Comparison of ENCODE assay signal across 8 mouse cellular contexts in the genomic region with DNA sequence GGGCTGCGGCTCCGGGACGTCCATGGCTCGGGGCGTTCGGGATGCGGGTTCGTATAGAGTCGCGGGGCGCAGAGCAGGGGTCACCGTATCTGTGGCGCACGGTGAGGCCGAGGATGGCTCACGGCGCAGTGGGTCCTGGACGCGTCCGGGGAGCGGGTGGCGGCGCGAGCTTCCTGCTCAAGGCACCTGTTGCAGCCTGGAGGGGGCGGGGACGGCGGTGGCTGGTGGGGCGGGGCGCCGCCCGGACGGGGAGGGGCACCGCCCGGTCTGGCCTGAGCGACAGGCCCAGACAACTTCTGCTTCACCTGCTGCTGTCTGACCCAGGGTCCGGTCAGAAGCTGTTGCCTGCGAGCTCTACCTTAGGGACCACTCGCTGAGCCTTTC. TPM values are rescaled to one million over a fixed set of nuclear protein-coding genes. Genes with fewer than 3 reads are reported as not detected.
DNase-seq lines count a peak whose midpoint lies in the region; ATAC-seq and TF ChIP-seq lines count a peak whose summit lies in the region.

No protein-coding gene starts in this region.

- peak overlapping the region; percentile 52 for H3K4me2 ChIP-seq in embryonic facial prominence, embryonic 14.5 days (ENCODE audit: low read depth, low read length)
- H3K4me2 ChIP-seq in hindbrain, embryonic 11.5 days (replicated peaks; ENCODE audit: low read depth, low read length), result peak overlapping the region; percentile 68
- peak overlapping the region; percentile 63 for H3K4me2 ChIP-seq in limb, embryonic 14.5 days (replicated peaks; ENCODE audit: low read depth, low read length, severe bottlenecking)
- peak overlapping the region; percentile 62 for H3K4me2 ChIP-seq in midbrain, embryonic 13.5 days (replicated peaks)

- H3K9ac ChIP-seq in embryonic facial prominence, embryonic 14.5 days (ENCODE audit: low read depth, low read length), result peak overlapping the region; percentile 46
- 0 out of 2 replicates have a peak overlapping the region, but pooled peaks have one; percentile 31 for H3K9ac ChIP-seq in hindbrain, embryonic 11.5 days (ENCODE audit: low read depth, low read length)
- H3K9ac ChIP-seq in limb, embryonic 14.5 days (ENCODE audit: low read depth, low read length, severe bottlenecking), result peak overlapping the region; percentile 31; the same call in 1 of the 2 replicates
- peak overlapping the region; percentile 53 for H3K9ac ChIP-seq in midbrain, embryonic 13.5 days (replicated peaks)

- no peak for TF ChIP-seq POLR2A in limb, embryonic 14.5 days (IDR thresholded peaks at IDR 0.05; ENCODE audit: borderline replicate concordance, extremely low read depth, insufficient read depth, insufficient read length)
- no peak for TF ChIP-seq POLR2A in thymus, adult 2 months (IDR thresholded peaks at IDR 0.05; ENCODE audit: control insufficient read depth, extremely low read depth, insufficient read depth, low read length, poor library complexity)

- peaks cover 35% of the 10 kb centered on the region for H3K27me3 ChIP-seq in embryonic facial prominence, embryonic 14.5 days (replicated peaks; ENCODE audit: control insufficient read depth, insufficient read depth, low read length)
- peaks cover 18% of the 10 kb centered on the region for H3K27me3 ChIP-seq in hindbrain, embryonic 11.5 days (ENCODE audit: control insufficient read depth, insufficient read depth, low read length)
- H3K27me3 ChIP-seq in limb, embryonic 14.5 days (ENCODE audit: control insufficient read depth, insufficient read depth, low read length), result peaks cover 22% of the 10 kb centered on the region
- peaks cover 36% of the 10 kb centered on the region for H3K27me3 ChIP-seq in midbrain, embryonic 13.5 days
- H3K27me3 ChIP-seq in thymus, adult 2 months (ENCODE audit: control insufficient read depth, insufficient read depth, low read length), result no peaks in the 10 kb centered on the region

- H3K9me3 ChIP-seq in embryonic facial prominence, embryonic 14.5 days (ENCODE audit: control insufficient read depth, low read length), result no peaks in the 10 kb centered on the region
- no peaks in the 10 kb centered on the region for H3K9me3 ChIP-seq in hindbrain, embryonic 11.5 days (ENCODE audit: control insufficient read depth, low read length)
- H3K9me3 ChIP-seq in limb, embryonic 14.5 days (ENCODE audit: control insufficient read depth, low read length), result no peaks in the 10 kb centered on the region
- no peaks in the 10 kb centered on the region for H3K9me3 ChIP-seq in midbrain, embryonic 13.5 days

- ATAC-seq in embryonic facial prominence, embryonic 14.5 days (ENCODE audit: low read depth), result peak; percentile 73
- no peak; the same call in 1 of the 2 replicates for ATAC-seq in hindbrain, embryonic 11.5 days (ENCODE audit: low FRiP score)
- 0 out of 2 replicates have a peak, but pooled peaks have one; percentile 32 for ATAC-seq in limb, embryonic 14.5 days (ENCODE audit: low FRiP score, low read depth)
- peak; percentile 54 for ATAC-seq in midbrain, embryonic 13.5 days

- 9% methylated on average over 19 of the region's 38 CpGs for WGBS in embryonic facial prominence, embryonic 14.5 days
- 2% methylated on average over 34 of the region's 38 CpGs for WGBS in hindbrain, embryonic 11.5 days
- WGBS in limb, embryonic 14.5 days, result 0% methylated on average over 16 of the region's 38 CpGs
- WGBS in midbrain, embryonic 13.5 days, result under 1% methylated on average over 33 of the region's 38 CpGs
- WGBS in thymus, adult 2 months, result under 1% methylated on average over 37 of the region's 38 CpGs

- H3K27ac ChIP-seq in embryonic facial prominence, embryonic 14.5 days (replicated peaks; ENCODE audit: low read depth, low read length), result no peak overlapping the region
- H3K27ac ChIP-seq in hindbrain, embryonic 11.5 days (ENCODE audit: low read depth, low read length), result no peak overlapping the region
- H3K27ac ChIP-seq in limb, embryonic 14.5 days (replicated peaks; ENCODE audit: low read depth, low read length), result no peak overlapping the region
- no peak overlapping the region for H3K27ac ChIP-seq in midbrain, embryonic 13.5 days
- peak overlapping the region; percentile 32; the same call in 1 of the 2 replicates for H3K27ac ChIP-seq in thymus, adult 2 months (ENCODE audit: control insufficient read depth, insufficient read depth, low read length)

- H3K4me1 ChIP-seq in embryonic facial prominence, embryonic 14.5 days (ENCODE audit: control insufficient read depth, insufficient read depth, low read length), result peaks cover 18% of the 10 kb centered on the region
- H3K4me1 ChIP-seq in hindbrain, embryonic 11.5 days (replicated peaks; ENCODE audit: control insufficient read depth, insufficient read depth, low read length), result peaks cover 13% of the 10 kb centered on the region
- peaks cover 31% of the 10 kb centered on the region for H3K4me1 ChIP-seq in limb, embryonic 14.5 days (ENCODE audit: control insufficient read depth, insufficient read depth, low read length)
- peaks cover 25% of the 10 kb centered on the region for H3K4me1 ChIP-seq in midbrain, embryonic 13.5 days (replicated peaks)
- H3K4me1 ChIP-seq in thymus, adult 2 months (replicated peaks; ENCODE audit: control insufficient read depth, insufficient read depth, low read length), result peaks cover 35% of the 10 kb centered on the region

- peak overlapping the region; percentile 39 for H3K4me3 ChIP-seq in embryonic facial prominence, embryonic 14.5 days (ENCODE audit: low read depth, low read length)
- peak overlapping the region; percentile 39 for H3K4me3 ChIP-seq in hindbrain, embryonic 11.5 days (ENCODE audit: low read depth, low read length)
- peak overlapping the region; percentile 31 for H3K4me3 ChIP-seq in limb, embryonic 14.5 days (replicated peaks; ENCODE audit: low read length)
- peak overlapping the region; percentile 37 for H3K4me3 ChIP-seq in midbrain, embryonic 13.5 days (replicated peaks)
- H3K4me3 ChIP-seq in thymus, adult 2 months (ENCODE audit: control insufficient read depth, insufficient read depth, low read length), result peak overlapping the region; percentile 81

- TF ChIP-seq CTCF in thymus, adult 2 months (IDR thresholded peaks at IDR 0.05; ENCODE audit: borderline replicate concordance, control insufficient read depth, extremely low read depth, insufficient read depth, low read length, poor library complexity), result no peak

- DNase-seq in kidney, adult 18-20 months, result peak; percentile 74
- DNase-seq in kidney, adult 11 months, result no peak
- DNase-seq in embryonic facial prominence, embryonic 14.5 days (ENCODE audit: low spot score), result no peak
- peak; percentile 48 for DNase-seq in hindbrain, embryonic 11.5 days (ENCODE audit: low spot score)
- no peak for DNase-seq in limb, embryonic 14.5 days (ENCODE audit: low spot score)
- peak; percentile 81 for DNase-seq in thymus, adult 2 months
- DNase-seq in ovary, adult 18-20 months (ENCODE audit: low spot score), result no peak

- no peaks in the 10 kb centered on the region for H3K36me3 ChIP-seq in embryonic facial prominence, embryonic 14.5 days (ENCODE audit: control insufficient read depth, insufficient read depth, low read length)
- no peaks in the 10 kb centered on the region for H3K36me3 ChIP-seq in hindbrain, embryonic 11.5 days (ENCODE audit: control insufficient read depth, insufficient read depth, low read length)
- H3K36me3 ChIP-seq in limb, embryonic 14.5 days (ENCODE audit: control insufficient read depth, insufficient read depth, low read length), result no peaks in the 10 kb centered on the region
- H3K36me3 ChIP-seq in midbrain, embryonic 13.5 days, result no peaks in the 10 kb centered on the region
- H3K36me3 ChIP-seq in thymus, adult 2 months (ENCODE audit: control insufficient read depth, insufficient read depth, low read length), result no peaks in the 10 kb centered on the region

RNA-seq across cellular contexts. Expression of a gene that starts 11.3 kb away (rescaled TPM):
- polyA plus RNA-seq in embryonic facial prominence, embryonic 14.5 days (2014; fragmentation: Nextera tagmentation; extraction: Ambion mirVana), result 5.7 and 5.8 TPM in 2 replicates
- polyA plus RNA-seq in hindbrain, embryonic 11.5 days (2014; fragmentation: Nextera tagmentation; extraction: Ambion mirVana), result 0.25 and 0.82 TPM in 2 replicates
- polyA plus RNA-seq in limb, embryonic 14.5 days (2012; rRNA removed), result 9.4 and 11.4 TPM in 2 replicates
- 8.8 and 9.0 TPM in 2 replicates for polyA plus RNA-seq in limb, embryonic 14.5 days (2014; fragmentation: Nextera tagmentation; extraction: Ambion mirVana)
- 1.7 TPM in 2 replicates for polyA plus RNA-seq in midbrain, embryonic 13.5 days (2015; fragmentation: Nextera tagmentation; extraction: Ambion mirVana)
- 13.3 and 17.4 TPM in 2 replicates for polyA plus RNA-seq in thymus, adult 2 months (2012; rRNA removed)

Comparison
In these comparisons a context has a peak if more than half of its experiments do, and no peak if none do; other contexts are left out.
1. DNase-seq: peak in kidney, adult 18-20 months (single experiment), hindbrain, embryonic 11.5 days (single experiment) and thymus, adult 2 months (single experiment); none in kidney, adult 11 months (single experiment), embryonic facial prominence, embryonic 14.5 days (single experiment), limb, embryonic 14.5 days (single experiment) and ovary, adult 18-20 months (single experiment).
2. H3K4me3 ChIP-seq: peak in every context shown above with its lines; median percentile 81 in thymus, adult 2 months; 39 in embryonic facial prominence, embryonic 14.5 days; 39 in hindbrain, embryonic 11.5 days; 37 in midbrain, embryonic 13.5 days; 31 in limb, embryonic 14.5 days.
3. Peak in every context shown above with its lines, with median percentiles within 50 percentile points of each other: H3K4me2 ChIP-seq and H3K9ac ChIP-seq.